Mouse (Mus musculus) neural tube, embryonic 14.5 days (tissue): ENCODE results near the gene Atp6ap1. TPM values are rescaled to one million over a fixed set of nuclear protein-coding genes. Genes with fewer than 3 reads are reported as not detected.
A peak's percentile ranks its signal among the peaks of the same experiment; 100 is the strongest.

ENCODE experiments used
- ATAC-seq: fragments of 200-750 bp; cut with Nextera tagmentation; 2 replicates; pipeline ENCODE4 v1.8.0; 2017; ENCODE audit warnings: low read depth, mild to moderate bottlenecking, moderate TSS enrichment, moderate library complexity
- H3K27ac ChIP-seq: fragments of 300-500 bp; sonication (generic); 2 replicates; pipeline ENCODE4 v1.5.1; 2014; ENCODE audit warnings: low read depth, mild to moderate bottlenecking, control low read depth, low read length, moderate library complexity, mixed read lengths
- H3K27me3 ChIP-seq: fragments of 300-500 bp; sonication (generic); 2 replicates; pipeline ENCODE4 v1.6.1; 2014; ENCODE audit warnings: low read length; ENCODE audit not compliant: control insufficient read depth, insufficient read depth
- H3K36me3 ChIP-seq: fragments of 300-500 bp; sonication (generic); 2 replicates; pipeline ENCODE4 v1.6.1; 2014; ENCODE audit warnings: low read length, mixed read lengths; ENCODE audit not compliant: control insufficient read depth, insufficient read depth
- H3K4me1 ChIP-seq: fragments of 300-500 bp; sonication (generic); 2 replicates; pipeline ENCODE4 v1.6.1; 2014; ENCODE audit warnings: low read length; ENCODE audit not compliant: control insufficient read depth, insufficient read depth
- H3K4me2 ChIP-seq: fragments of 300-500 bp; sonication (generic); 2 replicates; pipeline ENCODE4 v1.6.1; 2014; ENCODE audit warnings: mild to moderate bottlenecking, low read depth, low read length, control low read depth
- H3K4me3 ChIP-seq: fragments of 300-500 bp; sonication (generic); 2 replicates; pipeline ENCODE4 v1.5.1; 2014; ENCODE audit warnings: low read depth, low read length, control low read depth, mixed read lengths
- H3K9ac ChIP-seq: fragments of 300-500 bp; sonication (generic); replicated peaks from 2 replicates; pipeline ENCODE4 v1.6.1; 2014; ENCODE audit warnings: low read depth, mild to moderate bottlenecking, control low read depth, low read length, mixed read lengths
- H3K9me3 ChIP-seq: fragments of 300-500 bp; sonication (generic); 2 replicates; pipeline ENCODE4 v1.6.1; 2016; ENCODE audit warnings: low read length; ENCODE audit not compliant: control insufficient read depth
- WGBS: fragments of 180-500 bp; shearing (Covaris S2); extraction: QIAGEN DNeasy Blood & Tissue Kit; methylation state at CpG from one replicate; pipeline ENCODE4 v1.1.7; 2014; 5-methylcytosine and 5-hydroxymethylcytosine counted together
- polyA plus RNA-seq: library from polyadenylated mRNA; unstranded; fragments of >200 nt; fragmentation: Nextera tagmentation; extraction: Ambion mirVana; gene quantifications from 2 replicates; pipeline ENCODE4 v1.2.1, GENCODE M21; 2014

Atp6ap1 gene
- polyA plus RNA-seq, 1 experiment from 2014 or later: 213 TPM

- no peak; the same call in 1 of the 2 replicates for ATAC-seq
- Histone ChIP-seq H3K27ac (no peak overlapping the region), H3K4me1 (0 out of 2 replicates have a peak, but pooled peaks cover 2% of the 10 kb centered on the region), H3K9ac (peak overlapping the region; percentile 50), H3K9me3 (no peaks in the 10 kb centered on the region), H3K4me3 (peak overlapping the region; percentile 54), H3K4me2 (peak overlapping the region; percentile 54), H3K36me3 (0 out of 2 replicates have a peak, but pooled peaks cover 3% of the 10 kb centered on the region), H3K27me3 (no peaks in the 10 kb centered on the region)
- whole genome bisulfite sequencing: 18% methylated on average over 27 of the region's 27 CpGs
Observed at GRCm38 (mm10) chrX:74270902-74271551, 25.9 kb upstream of the Atp6ap1 start.

GRCm38 (mm10) chrX:74273422-74274322, 23.2 kb upstream of the Atp6ap1 start:
- Histone ChIP-seq H3K27ac (no peak overlapping the region), H3K9ac (no peak overlapping the region), H3K36me3 (0 out of 2 replicates have a peak, but pooled peaks cover 3% of the 10 kb centered on the region), H3K4me1 (0 out of 2 replicates have a peak, but pooled peaks cover 2% of the 10 kb centered on the region), H3K27me3 (no peaks in the 10 kb centered on the region), H3K4me2 (no peak overlapping the region), H3K4me3 (no peak overlapping the region), H3K9me3 (no peaks in the 10 kb centered on the region)
- 28% methylated on average over 10 of the region's 10 CpGs for WGBS
- no peak for ATAC-seq

- Histone ChIP-seq H3K4me1 (no peaks in the 10 kb centered on the region), H3K9me3 (no peaks in the 10 kb centered on the region), H3K9ac (no peak overlapping the region), H3K27me3 (no peaks in the 10 kb centered on the region), H3K36me3 (0 out of 2 replicates have a peak, but pooled peaks cover 3% of the 10 kb centered on the region), H3K27ac (no peak overlapping the region), H3K4me2 (no peak overlapping the region), H3K4me3 (no peak overlapping the region)
- no peak for ATAC-seq
- 87% methylated on average over 8 of the region's 8 CpGs for WGBS
Observed at GRCm38 (mm10) chrX:74277916-74278315, 19.0 kb upstream of the Atp6ap1 start.

- WGBS: 13% methylated on average over 14 of the region's 14 CpGs
- peak; percentile 23; the same call in 1 of the 2 replicates for ATAC-seq
- H3K27ac ChIP-seq: no peak overlapping the region
- H3K9ac ChIP-seq: peak overlapping the region; percentile 70
- 0 out of 2 replicates have a peak, but pooled peaks cover 3% of the 10 kb centered on the region for H3K4me1 ChIP-seq
- no peaks in the 10 kb centered on the region for H3K9me3 ChIP-seq
- no peaks in the 10 kb centered on the region for H3K36me3 ChIP-seq
- peak overlapping the region; percentile 72 for H3K4me2 ChIP-seq
- peak overlapping the region; percentile 50 for H3K4me3 ChIP-seq
- H3K27me3 ChIP-seq: no peaks in the 10 kb centered on the region
Observed at GRCm38 (mm10) chrX:74281041-74281731, 15.7 kb upstream of the Atp6ap1 start.

GRCm38 (mm10) chrX:74281732-74282394, 15.0 kb upstream of the Atp6ap1 start, which contains the start of the genes Taz and Dnase1l1:
Gene Taz (plus strand): TSS chrX:74281912.
Gene Dnase1l1 (minus strand): TSS chrX:74282337.
- Histone ChIP-seq H3K36me3 (no peaks in the 10 kb centered on the region), H3K9me3 (no peaks in the 10 kb centered on the region), H3K27me3 (no peaks in the 10 kb centered on the region), H3K4me3 (peak within 1 kb of the TSS; percentile 50), H3K27ac (peak within 1 kb of the TSS; percentile 78), H3K4me1 (0 out of 2 replicates have a peak, but pooled peaks cover 3% of the 10 kb centered on the region), H3K9ac (peak within 1 kb of the TSS; percentile 70), H3K4me2 (peak within 1 kb of the TSS; percentile 72)
- peak; percentile 52; the same call in 1 of the 2 replicates for ATAC-seq
- 8% methylated on average over 15 of the region's 16 CpGs for WGBS

- no peaks in the 10 kb centered on the region for H3K27me3 ChIP-seq
- 0 out of 2 replicates have a peak, but pooled peaks cover 3% of the 10 kb centered on the region for H3K4me1 ChIP-seq
- H3K9ac ChIP-seq: peak overlapping the region; percentile 70
- H3K4me2 ChIP-seq: peak overlapping the region; percentile 72
- WGBS: 16% methylated on average over 39 of the region's 39 CpGs
- H3K4me3 ChIP-seq: peak overlapping the region; percentile 50
- ATAC-seq: peak; percentile 87
- no peaks in the 10 kb centered on the region for H3K36me3 ChIP-seq
- H3K9me3 ChIP-seq: no peaks in the 10 kb centered on the region
- peak overlapping the region; percentile 78 for H3K27ac ChIP-seq
Observed at GRCm38 (mm10) chrX:74282395-74283091, 14.4 kb upstream of the Atp6ap1 start.

- Histone ChIP-seq H3K9me3 (no peaks in the 10 kb centered on the region), H3K36me3 (no peaks in the 10 kb centered on the region), H3K4me3 (peak overlapping the region; percentile 50), H3K4me2 (peak overlapping the region; percentile 72), H3K27me3 (no peaks in the 10 kb centered on the region), H3K27ac (peak overlapping the region; percentile 78), H3K4me1 (0 out of 2 replicates have a peak, but pooled peaks cover 3% of the 10 kb centered on the region), H3K9ac (peak overlapping the region; percentile 70)
- WGBS: 58% methylated on average over 5 of the region's 5 CpGs
- ATAC-seq: peak; percentile 33
Observed at GRCm38 (mm10) chrX:74283092-74283437, 13.8 kb upstream of the Atp6ap1 start.

- no peaks in the 10 kb centered on the region for H3K36me3 ChIP-seq
- H3K27ac ChIP-seq: no peak overlapping the region
- no peaks in the 10 kb centered on the region for H3K27me3 ChIP-seq
- WGBS: 75% methylated on average over 4 of the region's 4 CpGs
- no peak overlapping the region for H3K4me2 ChIP-seq
- no peak for ATAC-seq
- no peaks in the 10 kb centered on the region for H3K4me1 ChIP-seq
- no peak overlapping the region for H3K9ac ChIP-seq
- no peaks in the 10 kb centered on the region for H3K9me3 ChIP-seq
- no peak overlapping the region for H3K4me3 ChIP-seq
Observed at GRCm38 (mm10) chrX:74293431-74293830, 3.5 kb upstream of the Atp6ap1 start.
